Mouse (Mus musculus) small intestine, adult 2 months (tissue): Measurements from ENCODE around the gene Rfx8.

ENCODE experiments used
- CTCF ChIP-seq: fragments of 200-500 bp; IDR thresholded peaks from 2 replicates; pipeline ENCODE4 v1.5.1; 2012; ENCODE audit warnings: low read depth, mild to moderate bottlenecking, control low read depth, inconsistent platforms, low read length, moderate library complexity, mixed read lengths; ENCODE audit not compliant: insufficient replicate concordance, insufficient read length; ENCODE audit errors: extremely low read depth
- POLR2A ChIP-seq: fragments of 200-500 bp; IDR thresholded peaks from 2 replicates; pipeline ENCODE4 v1.6.1; 2012; ENCODE audit warnings: low read depth, mild to moderate bottlenecking, control low read depth, inconsistent platforms, low read length, moderate library complexity

DNA sequence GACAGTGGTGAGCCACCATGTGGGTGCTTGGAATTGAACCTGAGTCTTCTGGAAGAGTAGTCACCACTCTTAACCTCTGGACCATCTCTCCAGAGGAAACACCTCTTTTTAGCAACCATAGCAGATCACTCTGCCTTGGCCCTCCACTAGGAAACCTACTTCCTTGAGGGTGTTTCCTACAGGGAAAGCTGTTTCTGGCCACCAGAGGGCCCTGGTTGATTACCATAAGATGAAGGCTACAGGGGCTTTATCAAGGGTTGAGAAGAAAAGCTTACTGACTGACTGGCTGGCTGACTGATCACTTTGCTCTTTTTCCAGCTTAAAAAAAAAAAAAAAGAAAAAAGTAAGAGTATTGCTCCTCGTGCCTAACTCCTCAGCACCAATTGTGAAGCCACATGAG lies 35.0 kb downstream of the Rfx8 start:
- TF ChIP-seq CTCF (peak; percentile 43; the same call in 1 of the 2 replicates), POLR2A (no peak)
